Mouse (Mus musculus): ENCODE data around the gene Phf1. TPM values are rescaled to one million over a fixed set of nuclear protein-coding genes. Genes with fewer than 3 reads are reported as not detected.
"Not testable (repeated sequence)": the region's sequence is repeated elsewhere in the genome, so short reads cannot be mapped to it uniquely, and the experiment has no call there.

The Phf1 gene
- polyA plus RNA-seq, 1 experiment: 41.2 TPM

GRCm38 (mm10) chr17:26893492-26893891 lies 39.4 kb upstream of the Phf1 start:
- Histone ChIP-seq H3K4me1 (ENCODE audit: control insufficient read depth, insufficient read depth, low read length) (no peaks in the 10 kb centered on the region), H3K36me3 (ENCODE audit: control insufficient read depth, insufficient read depth, low read length) (no peaks in the 10 kb centered on the region), H3K27ac (ENCODE audit: insufficient read depth, low read depth, low read length) (no peak overlapping the region), H3K27me3 (replicated peaks; ENCODE audit: control insufficient read depth, insufficient read depth, low read length) (no peaks in the 10 kb centered on the region), H3K4me3 (ENCODE audit: insufficient read depth, low read depth, low read length) (no peak overlapping the region)
- TF ChIP-seq POLR2A (IDR thresholded peaks at IDR 0.05; ENCODE audit: low read depth, low read length): no peak
- no peak for TF ChIP-seq CTCF (conservative IDR thresholded peaks at IDR 0.05; ENCODE audit: insufficient read depth, insufficient read length, low read depth, low read length)
- DNase-seq: no peak
- 62% methylated on average over 6 of the region's 6 CpGs for WGBS

DNA sequence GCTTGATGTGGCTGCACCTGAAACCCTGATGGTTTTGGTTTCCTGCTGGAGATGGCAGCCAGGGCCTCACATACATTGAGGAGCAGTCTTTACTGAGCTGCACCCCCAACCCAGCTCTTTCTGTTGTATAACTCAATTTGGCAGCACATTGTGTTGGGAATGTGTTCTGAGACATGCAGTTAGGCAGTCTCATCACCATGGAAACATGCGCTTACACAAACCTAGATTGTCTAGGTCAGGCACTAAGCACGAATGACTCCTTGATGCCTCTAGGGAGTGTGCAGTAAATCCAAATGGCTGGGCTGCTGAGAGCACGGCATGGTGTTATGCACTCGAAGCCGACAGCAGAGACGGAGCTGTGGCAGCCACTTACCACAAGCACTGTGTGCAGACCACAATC lies 38.5 kb upstream of the Phf1 start:
- DNase-seq: no peak
- Histone ChIP-seq H3K36me3 (ENCODE audit: control insufficient read depth, insufficient read depth, low read length) (no peaks in the 10 kb centered on the region), H3K27me3 (replicated peaks; ENCODE audit: control insufficient read depth, insufficient read depth, low read length) (no peaks in the 10 kb centered on the region), H3K27ac (ENCODE audit: insufficient read depth, low read depth, low read length) (no peak overlapping the region), H3K4me3 (ENCODE audit: insufficient read depth, low read depth, low read length) (no peak overlapping the region), H3K4me1 (ENCODE audit: control insufficient read depth, insufficient read depth, low read length) (no peaks in the 10 kb centered on the region)
- TF ChIP-seq CTCF (conservative IDR thresholded peaks at IDR 0.05; ENCODE audit: insufficient read depth, insufficient read length, low read depth, low read length) (no peak), POLR2A (IDR thresholded peaks at IDR 0.05; ENCODE audit: low read depth, low read length) (no peak)
- 63% methylated on average over 6 of the region's 6 CpGs for whole genome bisulfite sequencing

- Histone ChIP-seq H3K36me3 (ENCODE audit: control insufficient read depth, insufficient read depth, low read length) (no peaks in the 10 kb centered on the region), H3K4me3 (ENCODE audit: insufficient read depth, low read depth, low read length) (no peak overlapping the region), H3K27ac (ENCODE audit: insufficient read depth, low read depth, low read length) (no peak overlapping the region), H3K4me1 (ENCODE audit: control insufficient read depth, insufficient read depth, low read length) (no peaks in the 10 kb centered on the region), H3K27me3 (replicated peaks; ENCODE audit: control insufficient read depth, insufficient read depth, low read length) (no peaks in the 10 kb centered on the region)
- TF ChIP-seq POLR2A (IDR thresholded peaks at IDR 0.05; ENCODE audit: low read depth, low read length) (no peak), CTCF (conservative IDR thresholded peaks at IDR 0.05; ENCODE audit: insufficient read depth, insufficient read length, low read depth, low read length) (peak; percentile 85)
- WGBS: 14% methylated on average over 10 of the region's 10 CpGs
- peak; percentile 79 for DNase-seq
Measured at GRCm38 (mm10) chr17:26895578-26895977, 37.3 kb upstream of the Phf1 start.

GRCm38 (mm10) chr17:26900916-26901315 lies 31.9 kb upstream of the Phf1 start:
- 80% methylated on average over 6 of the region's 6 CpGs for WGBS
- H3K27me3 ChIP-seq (replicated peaks; ENCODE audit: control insufficient read depth, insufficient read depth, low read length): no peaks in the 10 kb centered on the region
- H3K4me1 ChIP-seq (ENCODE audit: control insufficient read depth, insufficient read depth, low read length): no peaks in the 10 kb centered on the region
- H3K36me3 ChIP-seq (ENCODE audit: control insufficient read depth, insufficient read depth, low read length): no peaks in the 10 kb centered on the region
- H3K27ac ChIP-seq (ENCODE audit: insufficient read depth, low read depth, low read length): no peak overlapping the region
- no peak for TF ChIP-seq POLR2A (IDR thresholded peaks at IDR 0.05; ENCODE audit: low read depth, low read length)
- TF ChIP-seq CTCF (conservative IDR thresholded peaks at IDR 0.05; ENCODE audit: insufficient read depth, insufficient read length, low read depth, low read length): no peak
- no peak overlapping the region for H3K4me3 ChIP-seq (ENCODE audit: insufficient read depth, low read depth, low read length)
- DNase-seq: no peak

DNA sequence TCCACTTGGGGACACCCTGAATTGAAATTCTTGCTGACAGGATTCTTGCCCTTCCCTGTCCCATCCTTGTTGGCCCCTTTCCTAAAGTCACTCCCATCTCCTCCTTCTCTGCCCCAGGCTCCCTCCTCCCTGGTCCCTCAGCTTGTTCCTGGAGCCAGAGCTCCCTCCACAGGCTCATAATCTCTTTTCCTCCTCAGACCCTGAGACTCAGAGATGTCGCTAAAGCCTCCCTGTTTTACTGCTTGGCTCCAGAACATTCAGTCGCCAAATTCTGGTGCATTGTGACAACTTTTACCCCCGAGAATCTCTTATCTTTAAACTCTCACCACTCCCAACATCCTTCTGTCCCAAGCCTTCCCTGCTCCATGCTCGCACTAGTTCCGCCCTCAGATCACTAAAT lies 28.5 kb upstream of the Phf1 start:
- Histone ChIP-seq H3K27ac (ENCODE audit: insufficient read depth, low read depth, low read length) (no peak overlapping the region), H3K4me1 (ENCODE audit: control insufficient read depth, insufficient read depth, low read length) (no peaks in the 10 kb centered on the region), H3K27me3 (replicated peaks; ENCODE audit: control insufficient read depth, insufficient read depth, low read length) (no peaks in the 10 kb centered on the region), H3K4me3 (ENCODE audit: insufficient read depth, low read depth, low read length) (no peak overlapping the region), H3K36me3 (ENCODE audit: control insufficient read depth, insufficient read depth, low read length) (no peaks in the 10 kb centered on the region)
- TF ChIP-seq POLR2A (IDR thresholded peaks at IDR 0.05; ENCODE audit: low read depth, low read length) (no peak), CTCF (conservative IDR thresholded peaks at IDR 0.05; ENCODE audit: insufficient read depth, insufficient read length, low read depth, low read length) (no peak)
- WGBS: 51% methylated on average over 5 of the region's 5 CpGs
- no peak for DNase-seq

DNA sequence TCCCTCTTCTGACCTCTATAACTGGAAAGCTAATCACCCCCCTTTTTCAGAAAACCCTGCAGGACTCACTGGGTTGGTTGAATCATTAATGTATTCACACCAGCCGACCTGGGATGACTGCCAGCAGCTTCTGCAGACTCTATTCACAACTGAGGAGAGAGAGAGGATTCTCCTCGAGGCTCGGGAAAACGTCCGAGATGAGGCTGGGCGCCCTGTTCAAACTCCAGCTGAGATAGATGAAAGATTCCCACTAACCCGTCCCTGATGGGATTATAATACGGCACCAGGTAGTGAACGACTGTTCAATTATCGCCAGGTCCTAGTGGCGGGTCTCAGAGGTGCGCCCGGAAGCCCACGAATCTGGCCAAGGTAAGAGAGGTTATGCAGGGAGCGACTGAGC lies 25.3 kb upstream of the Phf1 start:
- H3K27ac ChIP-seq (ENCODE audit: insufficient read depth, low read depth, low read length); H3K4me1 ChIP-seq (ENCODE audit: control insufficient read depth, insufficient read depth, low read length); H3K4me3 ChIP-seq (ENCODE audit: insufficient read depth, low read depth, low read length); H3K27me3 ChIP-seq (replicated peaks; ENCODE audit: control insufficient read depth, insufficient read depth, low read length); H3K36me3 ChIP-seq (ENCODE audit: control insufficient read depth, insufficient read depth, low read length): not testable (repeated sequence)
- 64% methylated on average over 15 of the region's 15 CpGs for WGBS
- DNase-seq: peak; percentile 76

DNA sequence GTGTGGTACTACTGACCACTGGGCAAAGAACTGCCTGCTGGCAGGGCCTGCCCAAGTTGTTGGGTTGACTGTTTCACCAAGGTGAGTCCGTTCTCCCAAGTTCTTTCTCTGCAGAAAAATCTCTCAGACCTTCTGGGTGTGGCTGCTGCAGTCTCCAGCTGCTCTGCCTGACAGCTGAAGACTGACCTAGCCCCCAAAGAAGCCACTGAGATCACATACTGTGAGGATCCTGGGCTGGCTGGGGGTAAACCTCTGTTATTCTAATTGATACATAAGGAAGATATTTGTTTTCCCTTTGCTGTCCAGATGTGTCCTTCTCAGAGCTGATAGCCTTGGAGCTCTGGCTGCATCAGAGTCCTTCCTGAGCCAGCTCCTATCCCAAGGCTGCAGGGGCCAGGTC lies 17.6 kb upstream of the Phf1 start:
- H3K27me3 ChIP-seq (replicated peaks; ENCODE audit: control insufficient read depth, insufficient read depth, low read length): no peaks in the 10 kb centered on the region
- 45% methylated on average over 1 of the region's 1 CpGs for WGBS
- H3K27ac ChIP-seq (ENCODE audit: insufficient read depth, low read depth, low read length): no peak overlapping the region
- no peaks in the 10 kb centered on the region for H3K36me3 ChIP-seq (ENCODE audit: control insufficient read depth, insufficient read depth, low read length)
- no peak overlapping the region for H3K4me3 ChIP-seq (ENCODE audit: insufficient read depth, low read depth, low read length)
- H3K4me1 ChIP-seq (ENCODE audit: control insufficient read depth, insufficient read depth, low read length): peaks cover 3% of the 10 kb centered on the region
- TF ChIP-seq POLR2A (IDR thresholded peaks at IDR 0.05; ENCODE audit: low read depth, low read length) (no peak), CTCF (conservative IDR thresholded peaks at IDR 0.05; ENCODE audit: insufficient read depth, insufficient read length, low read depth, low read length) (no peak)
- DNase-seq: no peak

Data from kidney, adult 2 months (tissue).